Mouse (Mus musculus): ENCODE measurements around the gene Hs3st5. TPM values are rescaled to one million over a fixed set of nuclear protein-coding genes. Genes with fewer than 3 reads are reported as not detected.

Gene Hs3st5
- polyA plus RNA-seq, 2 experiments, result 0.02 TPM; not detected in 1

GRCm38 (mm10) chr10:36483362-36483761, 23.3 kb upstream of the Hs3st5 start:
- no peak overlapping the region for H3K27ac ChIP-seq
- no peak for ATAC-seq (ENCODE audit: insufficient read depth)
- WGBS (ENCODE audit: insufficient replicate concordance), result 55% methylated on average over 2 of the region's 2 CpGs
- no peak for TF ChIP-seq EP300 (IDR thresholded peaks at IDR 0.05; ENCODE audit: low read depth)
- no peak for TF ChIP-seq CTCF (IDR thresholded peaks at IDR 0.05; ENCODE audit: low read depth)
- no peaks in the 10 kb centered on the region for H3K4me1 ChIP-seq (replicated peaks; ENCODE audit: control insufficient read depth in 2 of 2, insufficient read depth in 2 of 2, low read length in 1 of 2)
- H3K4me3 ChIP-seq (ENCODE audit: insufficient read depth in 1 of 2, low read depth in 2 of 2, low read length in 2 of 2), result no peak overlapping the region
- no peak overlapping the region for H3K9ac ChIP-seq (replicated peaks)
- no peaks in the 10 kb centered on the region for H3K27me3 ChIP-seq (ENCODE audit: control insufficient read depth, insufficient read depth, low read length)
- no peaks in the 10 kb centered on the region for H3K36me3 ChIP-seq (replicated peaks; ENCODE audit: control insufficient read depth, insufficient read depth, low read depth)
- no peak overlapping the region for H3K4me2 ChIP-seq (ENCODE audit: low read depth)
- no peaks in the 10 kb centered on the region for H3K9me3 ChIP-seq (ENCODE audit: control insufficient read depth, low read length)
- DNase-seq (ENCODE audit: low read depth in 3 of 3, low spot score in 3 of 3), result no peak

- Histone ChIP-seq H3K27ac (no peak overlapping the region), H3K36me3 (replicated peaks; ENCODE audit: control insufficient read depth, insufficient read depth, low read depth) (no peaks in the 10 kb centered on the region), H3K9ac (replicated peaks) (no peak overlapping the region), H3K9me3 (ENCODE audit: control insufficient read depth, low read length) (no peaks in the 10 kb centered on the region), H3K4me3 (ENCODE audit: insufficient read depth in 1 of 2, low read depth in 2 of 2, low read length in 2 of 2) (no peak overlapping the region), H3K4me2 (ENCODE audit: low read depth) (no peak overlapping the region), H3K4me1 (replicated peaks; ENCODE audit: control insufficient read depth in 2 of 2, insufficient read depth in 2 of 2, low read length in 1 of 2) (no peaks in the 10 kb centered on the region), H3K27me3 (ENCODE audit: control insufficient read depth, insufficient read depth, low read length) (no peaks in the 10 kb centered on the region)
- no peak for TF ChIP-seq CTCF (IDR thresholded peaks at IDR 0.05; ENCODE audit: low read depth)
- no peak for TF ChIP-seq EP300 (IDR thresholded peaks at IDR 0.05; ENCODE audit: low read depth)
- ATAC-seq (ENCODE audit: insufficient read depth), result no peak
- 64% methylated on average over 3 of the region's 3 CpGs for WGBS (ENCODE audit: insufficient replicate concordance)
- DNase-seq (ENCODE audit: low read depth in 3 of 3, low spot score in 3 of 3), result no peak
Observed at GRCm38 (mm10) chr10:36484011-36484410, 22.6 kb upstream of the Hs3st5 start.

- no peak overlapping the region for H3K4me3 ChIP-seq (ENCODE audit: insufficient read depth in 1 of 2, low read depth in 2 of 2, low read length in 2 of 2)
- no peak overlapping the region for H3K4me2 ChIP-seq (ENCODE audit: low read depth)
- ATAC-seq (ENCODE audit: insufficient read depth), result no peak
- H3K9me3 ChIP-seq (ENCODE audit: control insufficient read depth, low read length), result no peaks in the 10 kb centered on the region
- H3K4me1 ChIP-seq (replicated peaks; ENCODE audit: control insufficient read depth in 2 of 2, insufficient read depth in 2 of 2, low read length in 1 of 2), result no peaks in the 10 kb centered on the region
- DNase-seq (ENCODE audit: low read depth in 3 of 3, low spot score in 3 of 3), result no peak
- 76% methylated on average over 1 of the region's 1 CpGs for WGBS (ENCODE audit: insufficient replicate concordance)
- no peak for TF ChIP-seq EP300 (IDR thresholded peaks at IDR 0.05; ENCODE audit: low read depth)
- no peak for TF ChIP-seq CTCF (IDR thresholded peaks at IDR 0.05; ENCODE audit: low read depth)
- no peak overlapping the region for H3K27ac ChIP-seq
- no peak overlapping the region for H3K9ac ChIP-seq (replicated peaks)
- H3K36me3 ChIP-seq (replicated peaks; ENCODE audit: control insufficient read depth, insufficient read depth, low read depth), result no peaks in the 10 kb centered on the region
- no peaks in the 10 kb centered on the region for H3K27me3 ChIP-seq (ENCODE audit: control insufficient read depth, insufficient read depth, low read length)
Observed at GRCm38 (mm10) chr10:36484728-36485300, 21.8 kb upstream of the Hs3st5 start.

GRCm38 (mm10) chr10:36493566-36493965, 13.0 kb upstream of the Hs3st5 start:
- H3K27ac ChIP-seq, result no peak overlapping the region
- H3K4me3 ChIP-seq (ENCODE audit: insufficient read depth in 1 of 2, low read depth in 2 of 2, low read length in 2 of 2), result no peak overlapping the region
- H3K27me3 ChIP-seq (ENCODE audit: control insufficient read depth, insufficient read depth, low read length), result no peaks in the 10 kb centered on the region
- DNase-seq (ENCODE audit: low read depth in 3 of 3, low spot score in 3 of 3), result no peak
- 63% methylated on average over 1 of the region's 1 CpGs for WGBS (ENCODE audit: insufficient replicate concordance)
- H3K4me1 ChIP-seq (replicated peaks; ENCODE audit: control insufficient read depth in 2 of 2, insufficient read depth in 2 of 2, low read length in 1 of 2), result no peaks in the 10 kb centered on the region
- no peaks in the 10 kb centered on the region for H3K9me3 ChIP-seq (ENCODE audit: control insufficient read depth, low read length)
- ATAC-seq (ENCODE audit: insufficient read depth), result no peak
- no peak overlapping the region for H3K9ac ChIP-seq (replicated peaks)
- H3K36me3 ChIP-seq (replicated peaks; ENCODE audit: control insufficient read depth, insufficient read depth, low read depth), result no peaks in the 10 kb centered on the region
- H3K4me2 ChIP-seq (ENCODE audit: low read depth), result no peak overlapping the region
- TF ChIP-seq EP300 (IDR thresholded peaks at IDR 0.05; ENCODE audit: low read depth) (no peak), CTCF (IDR thresholded peaks at IDR 0.05; ENCODE audit: low read depth) (no peak)

- no peak overlapping the region for H3K9ac ChIP-seq (replicated peaks)
- WGBS (ENCODE audit: insufficient replicate concordance), result 62% methylated on average over 1 of the region's 1 CpGs
- DNase-seq (ENCODE audit: low read depth in 3 of 3, low spot score in 3 of 3) (no peak), ATAC-seq (ENCODE audit: insufficient read depth) (no peak)
- no peaks in the 10 kb centered on the region for H3K36me3 ChIP-seq (replicated peaks; ENCODE audit: control insufficient read depth, insufficient read depth, low read depth)
- no peak overlapping the region for H3K27ac ChIP-seq
- no peaks in the 10 kb centered on the region for H3K9me3 ChIP-seq (ENCODE audit: control insufficient read depth, low read length)
- no peak overlapping the region for H3K4me2 ChIP-seq (ENCODE audit: low read depth)
- no peak for TF ChIP-seq EP300 (IDR thresholded peaks at IDR 0.05; ENCODE audit: low read depth)
- TF ChIP-seq CTCF (IDR thresholded peaks at IDR 0.05; ENCODE audit: low read depth), result no peak
- H3K27me3 ChIP-seq (ENCODE audit: control insufficient read depth, insufficient read depth, low read length), result no peaks in the 10 kb centered on the region
- no peaks in the 10 kb centered on the region for H3K4me1 ChIP-seq (replicated peaks; ENCODE audit: control insufficient read depth in 2 of 2, insufficient read depth in 2 of 2, low read length in 1 of 2)
- H3K4me3 ChIP-seq (ENCODE audit: insufficient read depth in 1 of 2, low read depth in 2 of 2, low read length in 2 of 2), result no peak overlapping the region
Observed at GRCm38 (mm10) chr10:36499713-36500112, 6.9 kb upstream of the Hs3st5 start.

All from liver, embryonic 14.5 days (tissue).